Mouse (Mus musculus): ENCODE measurements around the gene Lif.
A peak's percentile ranks its signal among the peaks of the same experiment; 100 is the strongest.

Lif gene

GRCm38 (mm10) chr11:4231435-4231834 is 25.9 kb upstream of the Lif start:
- no peak for DNase-seq (ENCODE audit: low read depth, low spot score)

DNA sequence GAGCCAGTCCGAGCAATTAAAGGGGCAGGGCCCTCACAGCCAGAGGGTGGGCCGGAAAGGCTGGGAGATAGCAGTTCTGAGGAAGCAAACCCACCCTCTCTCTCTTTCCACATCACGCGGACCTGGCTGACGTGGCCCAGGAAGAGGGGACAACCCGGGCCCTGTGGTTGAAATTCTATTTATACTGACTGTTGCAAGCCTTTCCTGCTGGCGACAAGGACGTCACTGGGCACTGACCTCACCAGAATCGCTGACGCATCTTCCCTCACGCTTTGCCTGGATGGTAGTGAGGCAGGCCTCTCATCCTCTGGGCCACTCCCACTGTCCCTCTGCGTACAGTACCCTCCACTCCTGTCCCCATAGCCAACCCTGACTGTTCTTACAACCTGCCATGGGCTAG is 24.7 kb upstream of the Lif start:
- no peak for DNase-seq (ENCODE audit: low read depth, low spot score)

DNA sequence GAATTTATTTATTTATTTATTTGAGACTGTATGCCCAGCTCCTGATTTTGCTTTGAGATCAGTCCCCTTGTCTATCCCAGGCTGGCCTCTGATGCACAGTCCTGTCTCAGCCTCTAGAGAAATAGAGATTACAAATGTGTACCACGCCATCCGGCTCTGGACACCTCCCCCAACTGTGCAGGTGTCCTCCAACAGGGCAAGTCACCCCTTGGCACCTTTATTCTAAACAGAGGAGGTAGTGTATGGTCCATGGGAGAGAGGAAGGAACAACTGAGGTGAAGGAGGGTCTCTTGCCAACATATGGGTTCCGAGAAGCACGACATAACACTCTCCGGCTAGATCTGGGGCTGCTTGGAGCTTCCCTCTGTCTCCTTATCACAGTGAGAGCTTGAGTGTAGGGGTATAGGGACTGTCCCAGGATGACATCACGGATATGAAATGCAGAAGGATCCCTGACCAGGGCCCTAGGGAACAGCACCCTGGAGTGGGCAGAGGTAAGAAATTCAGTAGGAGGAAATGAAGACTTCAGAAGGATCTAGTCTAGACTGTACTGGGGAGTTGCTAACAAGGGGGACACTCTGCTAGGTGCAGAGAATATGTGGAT is 22.2 kb upstream of the Lif start:
- no peak for DNase-seq (ENCODE audit: low read depth, low spot score)

- DNase-seq (ENCODE audit: low read depth, low spot score), result no peak
These were observed 21.5 kb upstream of the Lif start, which contains the start of gene Osm for GRCm38 (mm10) chr11:4235665-4236545. TSS of gene Osm (plus strand) at chr11:4236420.

DNA sequence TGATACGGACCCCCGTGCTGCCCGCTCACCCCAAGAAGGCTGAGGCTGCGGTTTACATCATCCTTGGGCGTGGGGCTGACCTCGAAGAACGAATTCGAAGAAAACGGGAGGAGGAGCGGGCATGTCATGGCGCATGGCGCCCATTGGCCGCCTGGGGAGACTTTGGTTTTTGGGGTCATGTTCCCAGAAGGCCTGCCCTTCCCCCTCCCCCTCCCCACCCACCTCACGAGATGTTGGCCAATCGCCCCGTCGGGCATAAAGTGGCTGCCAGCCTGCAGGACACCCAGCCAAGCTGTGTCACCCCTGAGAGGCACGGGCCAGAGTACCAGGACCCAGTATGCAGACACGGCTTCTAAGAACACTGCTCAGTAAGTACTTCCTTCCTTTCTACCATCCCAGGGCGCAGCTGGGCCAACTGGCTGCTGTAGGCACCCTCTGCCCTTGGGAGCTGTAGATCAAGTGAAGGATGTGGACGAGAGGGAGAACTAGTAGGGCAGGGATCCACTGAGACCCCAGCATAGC is 20.8 kb upstream of the Lif start:
- DNase-seq (ENCODE audit: low read depth, low spot score), result no peak

DNA sequence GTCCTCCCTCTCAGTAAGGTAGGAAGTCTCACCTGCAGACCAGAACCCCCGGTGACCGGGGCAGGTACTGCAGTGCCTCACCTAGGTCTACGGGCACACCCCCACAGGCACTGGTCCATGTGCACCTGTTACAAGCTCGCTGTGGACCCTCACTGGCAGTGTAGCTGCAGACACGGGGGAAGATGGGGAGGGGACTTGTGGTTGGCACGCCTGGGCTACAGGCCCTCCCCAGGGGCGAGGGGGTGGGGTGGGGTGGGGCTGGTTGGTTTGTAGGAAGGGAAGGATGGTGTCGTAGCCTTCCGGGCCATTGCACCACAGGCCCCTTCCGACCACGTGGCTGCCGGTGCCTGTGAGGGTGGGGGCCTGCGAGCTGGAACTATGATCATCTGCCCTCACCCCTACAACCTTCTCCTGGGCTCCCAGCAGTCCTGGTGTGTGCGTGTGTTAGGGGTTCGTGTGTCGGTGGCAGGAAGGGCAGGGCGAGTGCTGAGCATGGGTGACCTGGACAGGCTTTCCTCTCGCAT is 19.9 kb upstream of the Lif start:
- no peak for DNase-seq (ENCODE audit: low read depth, low spot score)

DNA sequence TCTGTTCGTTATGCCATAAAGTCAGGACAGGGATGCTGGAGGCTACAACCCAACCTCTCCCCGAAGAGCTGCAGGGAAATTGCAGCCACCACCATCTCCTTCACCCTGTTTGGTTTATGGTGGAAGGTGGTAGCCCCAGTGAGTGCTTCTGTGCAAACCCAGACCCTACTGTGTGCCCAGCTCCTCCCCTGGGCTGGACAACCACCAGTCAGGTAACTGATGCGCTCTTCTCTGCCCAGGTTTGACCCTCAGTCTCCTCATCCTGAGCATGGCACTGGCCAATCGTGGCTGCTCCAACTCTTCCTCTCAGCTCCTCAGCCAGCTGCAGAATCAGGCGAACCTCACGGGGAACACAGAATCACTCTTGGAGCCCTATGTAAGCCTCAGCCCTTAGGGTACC is 19.2 kb upstream of the Lif start:
- DNase-seq (ENCODE audit: low read depth, low spot score), result no peak

- no peak for DNase-seq (ENCODE audit: low read depth, low spot score)
These were observed 17.7 kb upstream of the Lif start for GRCm38 (mm10) chr11:4239691-4240090.

- no peak for DNase-seq (ENCODE audit: low read depth, low spot score)
These were observed 17.2 kb upstream of the Lif start for GRCm38 (mm10) chr11:4240151-4240550.

DNA sequence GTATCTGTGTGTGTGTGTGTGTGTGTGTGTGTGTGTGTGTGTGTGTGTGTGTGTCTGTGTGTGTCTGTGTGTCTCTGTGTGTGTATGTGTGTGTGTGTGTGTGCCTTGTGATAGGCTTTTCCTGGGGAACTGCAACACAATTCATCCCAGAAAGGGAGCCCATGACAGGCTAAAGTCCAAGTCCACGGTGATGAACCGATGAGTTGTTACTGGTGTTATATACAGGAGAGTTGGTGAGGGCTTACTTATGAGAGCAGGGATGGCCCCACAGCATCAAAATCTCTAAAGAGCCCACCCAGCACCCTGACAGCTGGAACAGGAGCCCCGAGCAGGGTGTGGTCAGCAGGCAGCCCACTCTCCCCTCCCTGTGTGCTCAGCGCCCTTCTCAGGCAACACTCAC is 16.2 kb upstream of the Lif start:
- no peak for DNase-seq (ENCODE audit: low read depth, low spot score)

DNA sequence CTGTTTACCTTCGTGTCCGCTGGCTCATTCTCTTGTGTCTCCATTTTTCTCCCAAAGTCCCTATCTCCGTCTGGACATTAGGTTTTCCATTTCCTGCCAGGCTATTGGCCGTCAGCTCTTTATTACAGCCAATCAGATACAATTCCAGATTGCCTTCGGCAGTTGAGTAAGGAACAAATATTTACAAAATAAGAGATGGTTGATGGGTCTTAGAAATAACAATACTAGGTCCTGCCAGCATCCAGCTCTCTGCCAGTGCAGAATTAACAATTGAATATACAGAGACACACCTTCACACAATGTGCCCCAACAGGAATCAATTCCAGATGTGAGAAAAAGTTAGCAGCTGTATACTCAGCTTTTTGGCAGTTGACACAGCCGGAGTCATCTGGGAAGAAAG is 11.2 kb upstream of the Lif start:
- DNase-seq (ENCODE audit: low read depth, low spot score), result no peak

- no peak for DNase-seq (ENCODE audit: low read depth, low spot score)
These were observed 10.7 kb upstream of the Lif start for GRCm38 (mm10) chr11:4246623-4247022.

DNA sequence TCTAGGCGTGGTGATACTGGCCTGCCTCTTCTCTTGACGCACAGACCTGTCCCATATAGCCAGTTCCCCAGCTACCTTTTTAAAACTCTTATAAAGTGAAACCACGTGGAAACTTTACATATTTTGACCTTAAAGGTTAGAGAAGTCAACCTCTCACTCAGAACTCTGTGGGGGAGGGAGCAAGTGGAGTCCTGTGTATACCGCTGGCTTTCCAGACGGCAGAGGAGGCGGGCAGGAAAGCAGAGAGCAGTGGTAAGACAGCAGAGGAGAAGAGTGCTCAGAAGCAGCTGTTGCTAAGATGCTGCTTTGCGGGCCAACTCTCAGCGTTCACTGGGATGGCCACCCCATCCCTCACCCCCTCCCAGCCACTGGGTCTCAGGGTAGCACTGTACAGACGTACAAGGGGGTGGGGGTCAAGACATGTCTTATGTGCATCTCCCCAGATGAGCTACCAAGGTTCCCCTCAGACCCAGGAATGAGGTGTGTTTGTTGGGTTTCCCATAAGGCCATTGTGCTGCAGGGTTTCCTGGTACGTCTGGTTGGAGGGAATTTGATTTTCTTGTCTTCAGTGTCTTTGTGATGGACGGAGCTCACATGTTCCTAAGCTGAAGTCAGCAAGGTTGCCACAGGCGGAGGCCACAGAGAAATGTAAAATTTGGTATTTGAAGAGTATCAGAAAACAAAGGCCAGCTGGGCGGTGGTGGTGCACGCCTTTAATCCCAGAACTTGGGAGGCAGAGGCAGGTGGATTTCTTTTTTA is 10.0 kb upstream of the Lif start:
- no peak for DNase-seq (ENCODE audit: low read depth, low spot score)

DNA sequence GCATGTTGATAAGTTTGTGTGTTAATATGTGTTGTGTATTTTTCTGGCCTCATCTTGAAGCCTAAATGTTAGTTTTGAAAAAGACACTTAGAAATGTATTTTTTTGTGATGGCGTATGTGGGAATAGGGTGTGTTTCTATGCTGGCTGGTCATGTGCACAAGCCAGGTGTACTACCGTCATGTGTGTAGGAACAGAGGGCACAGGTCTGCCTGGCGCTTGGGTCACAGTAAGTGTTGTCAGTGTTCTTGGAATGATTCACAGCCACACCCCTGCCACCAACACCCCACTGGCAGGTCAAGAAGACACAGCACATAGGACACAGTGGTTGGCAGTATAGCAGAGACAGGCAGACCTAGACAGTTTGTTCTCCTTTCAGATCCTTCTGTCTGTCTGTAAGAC is 8.2 kb upstream of the Lif start:
- no peak for DNase-seq (ENCODE audit: low read depth, low spot score)

- DNase-seq (ENCODE audit: low read depth, low spot score), result no peak
These were observed 7.1 kb upstream of the Lif start for GRCm38 (mm10) chr11:4250290-4250689.

- no peak for DNase-seq (ENCODE audit: low read depth, low spot score)
These were observed 6.0 kb upstream of the Lif start for GRCm38 (mm10) chr11:4251376-4251775.

- no peak for DNase-seq (ENCODE audit: low read depth, low spot score)
These were observed 4.5 kb upstream of the Lif start for GRCm38 (mm10) chr11:4252886-4253285.

GRCm38 (mm10) chr11:4257756-4258155 is 399 bp downstream of the Lif start:
- no peak for DNase-seq (ENCODE audit: low read depth, low spot score)

DNA sequence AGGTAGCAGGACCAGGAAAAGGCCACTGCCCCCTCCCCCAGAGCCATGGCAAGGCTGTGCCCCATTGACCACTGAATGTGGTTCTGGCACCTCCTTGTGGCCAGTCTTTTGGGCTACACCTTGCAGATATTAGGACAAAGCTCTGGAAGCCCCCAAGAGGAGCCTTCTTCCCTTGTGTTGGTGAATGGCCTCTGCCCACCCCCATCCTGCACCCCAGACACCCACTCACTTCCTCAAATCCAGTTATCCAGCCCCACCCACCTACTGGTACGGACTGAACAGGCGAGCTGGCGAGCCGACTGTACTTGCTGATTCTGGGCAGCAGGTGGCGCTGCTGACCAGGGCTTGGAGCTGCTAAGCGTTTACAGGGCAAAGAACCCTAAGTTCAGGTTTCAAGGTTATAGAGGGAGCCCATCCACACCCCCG is 1.3 kb downstream of the Lif start:
- peak; percentile 89 for DNase-seq (ENCODE audit: low read depth, low spot score)

DNA sequence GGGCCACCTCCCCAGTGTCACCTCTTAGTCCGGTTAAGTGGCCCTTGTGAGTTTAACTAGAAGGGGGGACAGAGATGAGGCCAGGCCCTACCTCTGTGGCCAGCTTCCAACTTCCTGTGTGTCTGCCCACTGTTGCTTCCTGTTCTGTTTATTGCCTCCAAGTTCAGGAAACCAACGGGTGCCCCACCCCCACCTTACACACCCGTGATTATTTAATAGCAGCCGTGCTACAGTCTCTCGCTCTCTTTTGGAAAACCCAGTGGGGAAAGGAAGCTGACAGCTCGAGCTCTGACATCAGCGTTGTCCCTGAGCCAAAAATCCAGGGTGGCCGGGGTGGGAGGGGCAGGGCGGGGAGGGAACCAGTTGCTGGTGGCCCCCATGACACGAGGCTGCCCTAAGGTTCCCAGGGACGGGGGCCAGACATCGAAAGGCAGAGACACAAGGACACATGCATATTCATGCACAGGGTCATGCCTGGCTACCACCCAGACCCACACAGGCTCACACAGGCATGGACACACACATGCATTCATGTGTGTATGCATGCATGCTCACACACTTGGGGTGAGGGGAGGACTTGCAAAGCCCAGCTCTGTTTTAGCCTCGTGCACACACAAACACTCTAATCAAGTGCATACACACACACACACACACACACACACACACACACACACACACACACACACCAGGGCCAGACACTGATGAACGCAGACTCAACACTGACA is 3.3 kb downstream of the Lif start:
- no peak for DNase-seq (ENCODE audit: low read depth, low spot score)

DNA sequence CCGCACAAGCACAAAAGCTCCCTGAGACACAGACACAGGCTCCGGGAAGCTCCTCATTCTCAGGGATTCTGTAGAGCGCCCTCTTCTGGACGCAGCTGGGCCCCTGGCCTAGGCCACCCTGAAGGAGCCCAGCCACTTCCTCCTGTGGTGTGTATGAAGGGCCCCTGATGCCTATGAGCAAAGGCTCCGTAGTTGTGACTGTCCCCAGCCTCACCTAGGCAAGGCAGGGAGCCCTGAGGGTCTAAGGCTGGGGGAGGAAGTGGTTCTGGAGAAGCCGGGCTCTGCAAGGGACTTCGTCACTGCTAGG is 3.8 kb downstream of the Lif start:
- DNase-seq (ENCODE audit: low read depth, low spot score), result peak; percentile 49

DNA sequence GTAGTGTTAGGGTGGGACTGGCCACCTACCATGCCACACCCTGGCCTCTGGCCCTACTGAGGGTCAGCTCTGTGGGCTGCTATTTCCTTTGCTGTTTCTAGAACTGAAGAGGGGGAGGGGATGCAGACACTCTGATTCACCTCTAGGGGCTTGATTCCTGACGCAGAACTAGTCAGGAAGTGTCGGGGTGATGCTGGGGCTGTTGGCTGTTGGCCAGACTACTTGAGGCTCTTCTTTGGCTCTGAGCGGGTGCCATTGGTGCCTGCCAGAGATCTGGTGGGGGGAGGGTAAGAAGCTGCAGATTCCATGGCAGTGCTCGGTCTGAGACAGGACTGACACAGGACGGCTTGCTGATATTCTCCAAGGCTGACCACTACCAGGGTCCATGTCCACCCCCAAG is 4.6 kb downstream of the Lif start:
- peak; percentile 23 for DNase-seq (ENCODE audit: low read depth, low spot score)
